Mouse (Mus musculus) testis, adult 2 months (tissue): ENCODE data around the gene Zbed6. TPM values are rescaled to one million over a fixed set of nuclear protein-coding genes. Genes with fewer than 3 reads are reported as not detected.
A peak's percentile ranks its signal among the peaks of the same experiment; 100 is the strongest.
"Not testable (repeated sequence)": the region's sequence is repeated elsewhere in the genome, so short reads cannot be mapped to it uniquely, and the experiment has no call there.

Source experiments
- H3K27ac ChIP-seq: fragments of 200-500 bp; 2 replicates; pipeline ENCODE4 v1.5.1; 2012; ENCODE audit warnings: low read depth, low read length; ENCODE audit not compliant: control insufficient read depth, insufficient read depth
- H3K27me3 ChIP-seq: fragments of 200-500 bp; 2 replicates; pipeline ENCODE4 v1.6.1; 2012; ENCODE audit warnings: mild to moderate bottlenecking, low read length, moderate library complexity; ENCODE audit not compliant: control insufficient read depth, insufficient read depth
- H3K36me3 ChIP-seq: fragments of 200-500 bp; 2 replicates; pipeline ENCODE4 v1.6.1; 2012; ENCODE audit warnings: mild to moderate bottlenecking, low read length; ENCODE audit not compliant: control insufficient read depth, insufficient read depth
- H3K4me1 ChIP-seq: fragments of 200-500 bp; 2 replicates; pipeline ENCODE4 v1.6.1; 2012; ENCODE audit warnings: low read length; ENCODE audit not compliant: control insufficient read depth, insufficient read depth
- H3K4me3 ChIP-seq: fragments of 200-500 bp; 2 replicates; pipeline ENCODE4 v1.5.1; 2012; ENCODE audit warnings: low read depth, mild to moderate bottlenecking, low read length, moderate library complexity, mixed read lengths; ENCODE audit not compliant: control insufficient read depth
- CTCF ChIP-seq: fragments of 200-500 bp; IDR thresholded peaks from 2 replicates; pipeline ENCODE4 v1.5.1; 2012; ENCODE audit warnings: low read depth, mild to moderate bottlenecking, inconsistent platforms, low read length, moderate library complexity; ENCODE audit not compliant: control insufficient read depth, insufficient read depth, insufficient replicate concordance
- POLR2A ChIP-seq: fragments of 200-500 bp; IDR thresholded peaks from 2 replicates; pipeline ENCODE4 v1.6.1; 2012; ENCODE audit warnings: low read depth, mild to moderate bottlenecking, inconsistent platforms, low read length, moderate library complexity; ENCODE audit not compliant: control insufficient read depth
- polyA plus RNA-seq: library from polyadenylated mRNA; depleted of rRNA; stranded (reverse); fragments of >200 nt; gene quantifications from 2 replicates; pipeline ENCODE4 v1.2.3, GENCODE M21; 2012; rRNA removed

Gene Zbed6
- 1.3 and 2.0 TPM in 2 replicates for polyA plus RNA-seq

GRCm38 (mm10) chr1:133660466-133661202 lies at the start of gene Zbed6:
Gene Zbed6 (minus strand): TSS chr1:133660885.
- Histone ChIP-seq H3K36me3 (no peaks in the 10 kb centered on the region), H3K4me3 (peak within 1 kb of the TSS; percentile 86), H3K4me1 (no peaks in the 10 kb centered on the region; the same call in 1 of the 2 replicates), H3K27ac (peak within 1 kb of the TSS; percentile 81), H3K27me3 (no peaks in the 10 kb centered on the region)
- TF ChIP-seq CTCF (no peak), POLR2A (no peak)

- Histone ChIP-seq H3K27ac (no peak overlapping the region), H3K36me3 (peaks cover 2% of the 10 kb centered on the region), H3K4me1 (no peaks in the 10 kb centered on the region), H3K27me3 (no peaks in the 10 kb centered on the region), H3K4me3 (no peak overlapping the region)
- no peak for TF ChIP-seq CTCF
- no peak for TF ChIP-seq POLR2A
Measured at GRCm38 (mm10) chr1:133709292-133709691, 48.6 kb upstream of the Zbed6 start.

- H3K27me3 ChIP-seq, H3K36me3 ChIP-seq, H3K4me3 ChIP-seq, H3K27ac ChIP-seq, H3K4me1 ChIP-seq: not testable (repeated sequence)
Measured at GRCm38 (mm10) chr1:133701824-133702223, 41.1 kb upstream of the Zbed6 start.

- no peak for TF ChIP-seq POLR2A
- no peak for TF ChIP-seq CTCF
- H3K36me3 ChIP-seq, result no peaks in the 10 kb centered on the region
- H3K4me1 ChIP-seq, result no peaks in the 10 kb centered on the region; the same call in 1 of the 2 replicates
- H3K4me3 ChIP-seq, result no peak overlapping the region
- H3K27me3 ChIP-seq, result no peaks in the 10 kb centered on the region
- H3K27ac ChIP-seq, result no peak overlapping the region
Measured at GRCm38 (mm10) chr1:133697935-133698620, 37.4 kb upstream of the Zbed6 start.

GRCm38 (mm10) chr1:133695901-133696300 lies 35.2 kb upstream of the Zbed6 start:
- TF ChIP-seq POLR2A (no peak), CTCF (no peak)
- Histone ChIP-seq H3K27me3 (no peaks in the 10 kb centered on the region), H3K4me3 (no peak overlapping the region), H3K36me3 (no peaks in the 10 kb centered on the region), H3K27ac (0 out of 2 replicates have a peak overlapping the region, but pooled peaks have one; percentile 9), H3K4me1 (no peaks in the 10 kb centered on the region; the same call in 1 of the 2 replicates)

GRCm38 (mm10) chr1:133694876-133695275 lies 34.2 kb upstream of the Zbed6 start:
- Histone ChIP-seq H3K27ac (no peak overlapping the region), H3K27me3 (no peaks in the 10 kb centered on the region), H3K4me1 (no peaks in the 10 kb centered on the region; the same call in 1 of the 2 replicates), H3K4me3 (no peak overlapping the region), H3K36me3 (no peaks in the 10 kb centered on the region)
- TF ChIP-seq CTCF, result no peak
- TF ChIP-seq POLR2A, result no peak

- no peak overlapping the region for H3K27ac ChIP-seq
- no peaks in the 10 kb centered on the region for H3K27me3 ChIP-seq
- no peak for TF ChIP-seq POLR2A
- no peak for TF ChIP-seq CTCF
- H3K4me3 ChIP-seq, result no peak overlapping the region
- H3K4me1 ChIP-seq, result no peaks in the 10 kb centered on the region; the same call in 1 of the 2 replicates
- H3K36me3 ChIP-seq, result no peaks in the 10 kb centered on the region
Measured at GRCm38 (mm10) chr1:133694301-133694700, 33.6 kb upstream of the Zbed6 start.
